Mouse (Mus musculus) stomach, embryonic 16.5 days (tissue): Measurements from ENCODE around the gene Phyhipl. TPM values are rescaled to one million over a fixed set of nuclear protein-coding genes. Genes with fewer than 3 reads are reported as not detected.

Experiments
- ATAC-seq: fragments of 200-750 bp; cut with Nextera tagmentation; 2 replicates; pipeline ENCODE4 v1.8.0; 2017; ENCODE audit warnings: moderate number of reproducible peaks, moderate TSS enrichment; ENCODE audit not compliant: insufficient read depth, low FRiP score
- H3K27ac ChIP-seq: fragments of 300-500 bp; sonication (generic); 2 replicates; pipeline ENCODE4 v1.5.1; 2014; ENCODE audit warnings: low read length
- H3K27me3 ChIP-seq: fragments of 300-500 bp; sonication (generic); 2 replicates; pipeline ENCODE4 v1.6.1; 2014; ENCODE audit warnings: low read length, control low read depth, mixed read lengths; ENCODE audit not compliant: control insufficient read depth, insufficient read depth
- H3K36me3 ChIP-seq: fragments of 300-500 bp; sonication (generic); 2 replicates; pipeline ENCODE4 v1.6.1; 2014; ENCODE audit warnings: low read length; ENCODE audit not compliant: control insufficient read depth, insufficient read depth
- H3K4me1 ChIP-seq: fragments of 300-500 bp; sonication (generic); 2 replicates; pipeline ENCODE4 v1.6.1; 2014; ENCODE audit warnings: low read length, control low read depth, mixed read lengths; ENCODE audit not compliant: control insufficient read depth, insufficient read depth
- H3K4me2 ChIP-seq: fragments of 300-500 bp; sonication (generic); 2 replicates; pipeline ENCODE4 v1.6.1; 2014; ENCODE audit warnings: low read depth, low read length, mixed read lengths
- H3K4me3 ChIP-seq: fragments of 300-500 bp; sonication (generic); replicated peaks from 2 replicates; pipeline ENCODE4 v1.5.1; 2014; ENCODE audit warnings: mild to moderate bottlenecking, low read length
- H3K9ac ChIP-seq: fragments of 300-500 bp; sonication (generic); 2 replicates; pipeline ENCODE4 v1.6.1; 2014; ENCODE audit warnings: low read length
- H3K9me3 ChIP-seq: fragments of 300-500 bp; sonication (generic); replicated peaks from 2 replicates; pipeline ENCODE4 v1.6.1; 2016; ENCODE audit warnings: low read length, control low read depth; ENCODE audit not compliant: control insufficient read depth
- WGBS: fragments of 180-500 bp; shearing (Covaris S2); extraction: QIAGEN DNeasy Blood & Tissue Kit; methylation state at CpG from one replicate; pipeline ENCODE4 v1.1.7; 2014; 5-methylcytosine and 5-hydroxymethylcytosine counted together
- polyA plus RNA-seq: library from polyadenylated mRNA; unstranded; fragments of >200 nt; fragmentation: Nextera tagmentation; extraction: Ambion mirVana; gene quantifications from 2 replicates; pipeline ENCODE4 v1.2.1, GENCODE M21; 2015

Phyhipl gene
- polyA plus RNA-seq, result 2.8 and 3.2 TPM in 2 replicates

DNA sequence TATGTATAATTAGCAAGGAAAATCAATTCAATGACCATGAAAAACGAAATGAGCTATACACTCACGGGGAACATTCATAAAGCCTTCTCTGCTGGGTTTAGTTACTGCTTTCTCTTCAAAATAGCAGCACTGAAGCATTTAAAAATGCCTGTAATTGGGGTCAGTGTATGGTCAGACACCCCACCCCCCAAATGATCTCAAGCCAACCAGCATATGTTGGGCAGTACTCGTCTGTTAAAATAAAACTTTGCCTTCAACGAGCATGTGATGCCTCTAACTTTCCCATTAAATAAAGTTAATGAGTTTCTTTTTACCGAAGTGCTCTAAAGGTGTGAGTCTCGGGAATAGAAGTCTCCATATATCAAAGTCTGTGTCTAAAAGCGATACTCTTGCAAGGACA is at the start of gene Phyhipl:
Gene Phyhipl, minus strand, starts transcription at position 138 of the 400 bp plus-strand sequence.
- ATAC-seq, result no peak
- H3K4me2 ChIP-seq, result no peak within 1 kb of the TSS
- WGBS, result 70% methylated on average over 7 of the region's 7 CpGs
- no peaks in the 10 kb centered on the region for H3K36me3 ChIP-seq
- H3K4me3 ChIP-seq, result no peak within 1 kb of the TSS
- no peaks in the 10 kb centered on the region for H3K4me1 ChIP-seq
- H3K9ac ChIP-seq, result no peak within 1 kb of the TSS
- no peaks in the 10 kb centered on the region for H3K9me3 ChIP-seq
- no peaks in the 10 kb centered on the region for H3K27me3 ChIP-seq
- H3K27ac ChIP-seq, result no peak within 1 kb of the TSS

DNA sequence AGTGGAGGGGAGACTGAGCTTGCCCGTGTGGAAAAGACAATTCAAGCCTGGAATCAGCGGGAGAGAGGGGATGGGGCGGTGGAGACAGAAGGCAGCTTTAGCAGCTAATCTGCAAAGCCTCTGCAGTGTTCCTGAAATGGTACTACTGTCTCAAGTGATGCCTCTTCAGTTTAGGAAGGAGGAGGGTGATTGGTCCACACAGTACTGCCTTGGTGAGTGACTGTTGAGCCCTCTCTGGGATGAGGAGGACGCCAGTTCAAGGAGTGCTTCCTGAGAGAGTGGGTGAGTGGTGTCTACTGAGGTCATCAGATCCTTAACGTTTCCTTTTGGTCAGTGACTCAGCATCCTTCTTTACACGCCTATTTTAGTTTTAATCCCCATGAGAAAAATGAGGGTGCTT is 47.4 kb upstream of the Phyhipl start:
- no peak overlapping the region for H3K4me3 ChIP-seq
- H3K9ac ChIP-seq, result no peak overlapping the region

DNA sequence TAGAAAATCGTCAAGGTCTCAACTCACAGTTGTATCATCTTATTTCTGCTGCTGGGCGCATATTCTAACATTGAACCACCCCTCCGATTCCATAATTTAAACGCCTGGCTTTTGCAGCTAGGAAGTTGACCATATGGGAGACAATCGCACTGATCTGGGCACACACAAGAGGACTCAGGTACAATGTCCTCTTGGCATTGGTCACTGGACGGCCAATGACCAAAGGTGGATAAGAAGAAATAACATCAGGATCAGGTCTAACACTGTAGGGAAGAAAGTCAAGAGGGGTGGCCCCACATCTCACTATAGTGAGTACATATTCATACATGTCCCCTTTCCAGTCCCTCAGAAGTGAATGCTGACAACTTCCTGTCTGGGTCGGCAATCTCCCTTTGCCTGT is 43.8 kb upstream of the Phyhipl start:
- Histone ChIP-seq H3K9ac (no peak overlapping the region), H3K27me3 (no peaks in the 10 kb centered on the region), H3K9me3 (no peaks in the 10 kb centered on the region), H3K4me2 (no peak overlapping the region), H3K4me1 (no peaks in the 10 kb centered on the region), H3K27ac (no peak overlapping the region), H3K36me3 (no peaks in the 10 kb centered on the region), H3K4me3 (no peak overlapping the region)
- 90% methylated on average over 7 of the region's 7 CpGs for WGBS
- ATAC-seq, result no peak

More for the DNA sequence above, 47.4 kb upstream of the Phyhipl start:
- H3K36me3 ChIP-seq, result no peaks in the 10 kb centered on the region
- H3K27me3 ChIP-seq, result no peaks in the 10 kb centered on the region
- no peaks in the 10 kb centered on the region for H3K4me1 ChIP-seq
- no peak for ATAC-seq
- WGBS, result 63% methylated on average over 6 of the region's 6 CpGs
- H3K27ac ChIP-seq, result no peak overlapping the region
- no peaks in the 10 kb centered on the region for H3K9me3 ChIP-seq
- H3K4me2 ChIP-seq, result no peak overlapping the region

DNA sequence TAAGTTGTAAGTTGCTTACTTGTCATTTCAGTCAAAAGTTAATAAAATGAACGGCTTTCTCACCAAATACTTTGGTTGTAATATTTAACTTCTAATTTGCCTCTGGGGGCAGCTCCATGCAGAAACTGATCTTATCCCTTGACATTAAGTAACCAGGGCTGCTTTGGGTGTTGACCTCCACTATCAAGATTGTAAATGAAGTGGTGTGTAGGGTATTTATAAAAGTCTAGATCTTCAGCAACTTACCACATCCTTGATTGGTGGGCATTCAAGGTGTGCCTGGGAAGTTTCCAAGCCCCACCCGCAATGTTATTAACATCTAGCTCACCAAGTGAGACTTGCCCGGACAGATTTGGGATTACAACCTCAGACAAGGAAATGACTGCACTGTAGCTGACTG is 42.2 kb upstream of the Phyhipl start:
- Histone ChIP-seq H3K27ac (no peak overlapping the region), H3K4me1 (no peaks in the 10 kb centered on the region), H3K4me2 (no peak overlapping the region), H3K4me3 (no peak overlapping the region), H3K9me3 (no peaks in the 10 kb centered on the region), H3K27me3 (no peaks in the 10 kb centered on the region), H3K9ac (no peak overlapping the region), H3K36me3 (no peaks in the 10 kb centered on the region)
- 75% methylated on average over 3 of the region's 3 CpGs for WGBS
- no peak for ATAC-seq

DNA sequence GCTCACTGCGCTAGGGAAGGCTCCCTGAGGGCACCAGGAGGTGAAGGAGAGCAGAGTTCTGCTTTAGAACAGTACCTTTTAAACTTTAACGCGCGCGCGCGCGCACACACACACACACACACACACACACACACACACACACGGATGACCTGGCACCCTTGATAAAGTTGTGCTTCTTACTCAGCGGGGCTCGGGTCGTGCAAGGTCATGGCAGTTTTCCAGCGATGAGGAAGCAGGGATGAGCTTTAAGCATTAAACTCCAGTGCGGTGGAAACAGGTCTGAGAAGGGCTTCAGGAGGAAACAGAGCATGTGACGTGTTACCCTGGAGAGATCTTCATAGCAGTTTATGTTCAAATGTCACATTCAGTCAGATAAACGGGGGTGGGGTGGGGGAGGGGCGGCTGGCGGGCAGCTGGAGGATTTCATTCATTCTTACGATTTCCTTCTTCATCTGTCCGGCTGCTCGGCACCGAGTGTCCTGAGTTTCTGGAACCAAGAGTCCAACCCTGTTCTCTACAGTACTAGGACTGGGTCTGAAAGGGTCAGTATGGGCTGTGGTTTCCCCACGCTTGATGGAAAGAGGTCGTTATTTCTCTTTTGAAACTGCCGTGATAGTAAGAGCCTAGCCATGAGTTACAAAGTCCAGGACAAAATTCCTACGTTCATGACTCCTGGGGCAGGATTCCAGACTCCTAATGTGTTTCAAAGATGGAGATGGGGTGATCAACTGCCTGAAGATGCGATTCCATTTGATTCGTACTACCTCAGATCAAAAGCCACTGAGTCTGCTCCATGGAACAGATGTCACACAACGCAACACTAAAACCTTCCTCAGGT is 41.2 kb upstream of the Phyhipl start:
- Histone ChIP-seq H3K4me1 (no peaks in the 10 kb centered on the region), H3K4me3 (no peak overlapping the region), H3K9ac (no peak overlapping the region), H3K27me3 (no peaks in the 10 kb centered on the region), H3K27ac (no peak overlapping the region), H3K4me2 (peak overlapping the region; percentile 20; the same call in 1 of the 2 replicates), H3K36me3 (no peaks in the 10 kb centered on the region), H3K9me3 (no peaks in the 10 kb centered on the region)
- ATAC-seq, result no peak
- WGBS, result 55% methylated on average over 29 of the region's 29 CpGs

DNA sequence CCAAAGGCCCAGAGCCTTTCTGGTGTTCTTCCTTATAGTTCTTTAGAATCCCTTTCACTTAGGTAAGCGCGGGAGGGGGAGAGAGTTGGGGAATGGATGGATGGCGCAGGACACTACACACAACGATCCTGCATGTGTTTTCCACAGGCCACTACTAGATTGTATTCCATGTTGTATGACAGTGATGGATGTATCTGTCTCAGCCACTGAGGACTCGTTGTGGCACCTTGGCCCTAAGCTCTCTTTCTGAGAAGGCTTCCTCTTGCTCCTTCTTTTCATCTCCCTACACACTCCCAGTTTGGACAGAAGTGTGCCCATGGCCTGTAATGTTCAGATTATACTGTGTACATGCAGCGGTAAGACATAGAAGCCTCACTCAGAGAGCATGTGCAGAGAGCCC is 33.6 kb upstream of the Phyhipl start:
- ATAC-seq, result no peak
- H3K27me3 ChIP-seq, result no peaks in the 10 kb centered on the region
- H3K9ac ChIP-seq, result no peak overlapping the region
- H3K4me3 ChIP-seq, result no peak overlapping the region
- H3K27ac ChIP-seq, result no peak overlapping the region
- 66% methylated on average over 6 of the region's 6 CpGs for WGBS
- H3K4me1 ChIP-seq, result no peaks in the 10 kb centered on the region; the same call in 1 of the 2 replicates
- H3K36me3 ChIP-seq, result no peaks in the 10 kb centered on the region
- no peak overlapping the region for H3K4me2 ChIP-seq
- H3K9me3 ChIP-seq, result no peaks in the 10 kb centered on the region

DNA sequence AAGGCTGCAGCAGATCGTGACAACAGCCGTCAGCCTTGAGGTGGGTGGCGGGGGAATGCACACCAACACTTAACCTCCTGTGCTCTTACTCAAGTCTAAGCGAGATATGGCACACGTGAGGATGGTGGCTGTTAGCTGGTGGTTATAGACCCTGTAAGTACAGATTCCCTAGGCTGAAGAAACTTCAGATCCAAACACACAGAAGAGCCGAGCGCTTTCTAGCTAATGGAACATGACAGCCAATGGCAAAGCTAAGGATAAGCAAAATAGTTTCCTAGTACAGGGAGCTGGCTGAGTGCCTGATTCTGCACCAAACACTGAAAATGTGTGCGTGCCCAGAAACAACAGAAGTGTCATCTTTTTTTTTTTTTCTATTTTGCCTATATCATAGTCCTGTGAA is 33.1 kb upstream of the Phyhipl start:
- no peaks in the 10 kb centered on the region for H3K9me3 ChIP-seq
- no peak overlapping the region for H3K4me3 ChIP-seq
- H3K27ac ChIP-seq, result peak overlapping the region; percentile 17; the same call in 1 of the 2 replicates
- H3K36me3 ChIP-seq, result no peaks in the 10 kb centered on the region
- no peaks in the 10 kb centered on the region for H3K27me3 ChIP-seq
- WGBS, result 46% methylated on average over 8 of the region's 8 CpGs
- no peak overlapping the region for H3K9ac ChIP-seq
- no peak overlapping the region for H3K4me2 ChIP-seq
- ATAC-seq, result no peak
- H3K4me1 ChIP-seq, result no peaks in the 10 kb centered on the region; the same call in 1 of the 2 replicates

DNA sequence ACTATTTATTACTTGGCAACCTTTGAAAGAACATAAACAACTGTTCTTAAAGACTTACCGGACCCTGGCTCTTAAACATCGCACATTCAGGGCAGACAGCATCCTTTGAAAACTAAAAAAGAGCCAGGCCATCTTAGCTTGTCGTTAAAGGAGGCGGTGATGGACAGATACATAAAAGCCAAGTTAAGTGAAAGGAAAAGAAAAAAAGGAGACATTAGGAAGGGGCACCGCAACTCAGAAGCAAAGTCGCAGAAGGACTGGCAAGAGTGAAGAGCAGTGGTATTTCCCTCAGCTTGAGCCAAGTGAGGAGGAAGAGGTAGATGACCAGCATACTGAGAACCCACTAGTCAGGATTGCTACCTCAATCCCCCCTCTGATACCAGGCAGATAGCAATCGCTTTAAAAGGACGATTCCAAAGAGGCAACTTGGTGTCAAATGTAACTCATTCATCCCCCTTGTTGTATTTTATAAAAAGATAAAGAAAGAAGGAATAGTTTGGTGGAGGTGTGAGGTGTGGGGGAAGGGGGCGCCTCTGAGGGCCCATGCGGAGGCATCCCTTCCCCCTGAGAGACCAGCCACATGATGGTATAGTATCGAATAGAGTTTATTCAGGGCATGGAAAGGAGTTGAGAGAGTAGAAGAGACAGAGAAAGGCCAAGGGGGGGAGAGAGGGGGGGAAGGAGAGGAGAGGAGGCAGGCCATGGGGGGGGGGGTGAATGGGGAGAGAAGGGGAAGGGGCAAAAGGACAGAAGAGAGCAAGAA is 31.4 kb upstream of the Phyhipl start:
- no peak overlapping the region for H3K9ac ChIP-seq
- H3K4me3 ChIP-seq, result no peak overlapping the region
- WGBS, result 71% methylated on average over 11 of the region's 11 CpGs
- no peaks in the 10 kb centered on the region for H3K9me3 ChIP-seq
- no peaks in the 10 kb centered on the region for H3K27me3 ChIP-seq
- ATAC-seq, result no peak
- no peak overlapping the region for H3K27ac ChIP-seq
- no peak overlapping the region for H3K4me2 ChIP-seq
- H3K36me3 ChIP-seq, result no peaks in the 10 kb centered on the region
- no peaks in the 10 kb centered on the region; the same call in 1 of the 2 replicates for H3K4me1 ChIP-seq

DNA sequence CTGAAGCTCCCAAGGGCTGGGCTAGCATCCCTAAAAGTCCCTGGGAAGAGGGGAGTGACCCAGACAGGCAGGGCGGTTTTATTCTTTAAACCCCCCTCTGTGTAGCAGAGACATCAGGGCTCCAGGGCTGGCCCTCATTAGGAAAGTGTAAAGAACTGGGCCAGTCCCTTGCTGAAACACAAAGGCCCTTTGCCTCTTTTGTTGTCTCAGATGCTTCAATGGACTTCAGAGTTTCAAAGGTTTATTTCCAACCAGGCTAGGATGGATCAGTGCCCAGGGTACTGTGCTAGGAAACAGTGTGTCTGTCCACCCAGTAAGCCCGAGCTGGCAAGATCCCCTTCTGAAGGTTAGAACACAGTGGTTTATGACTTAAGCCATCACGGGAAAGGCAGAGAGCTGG is 30.7 kb upstream of the Phyhipl start:
- Histone ChIP-seq H3K27me3 (no peaks in the 10 kb centered on the region), H3K9ac (no peak overlapping the region), H3K4me1 (no peaks in the 10 kb centered on the region; the same call in 1 of the 2 replicates), H3K9me3 (no peaks in the 10 kb centered on the region), H3K4me3 (no peak overlapping the region), H3K27ac (no peak overlapping the region), H3K4me2 (no peak overlapping the region), H3K36me3 (no peaks in the 10 kb centered on the region)
- ATAC-seq, result no peak
- WGBS, result 39% methylated on average over 3 of the region's 3 CpGs
